Mouse (Mus musculus): ENCODE data around the gene M1ap.
A peak's percentile ranks its signal among the peaks of the same experiment; 100 is the strongest.

M1ap gene

GRCm38 (mm10) chr6:83038496-83039012 lies 91.9 kb downstream of the M1ap start:
- DNase-seq: peak; percentile 91 to 92

DNA sequence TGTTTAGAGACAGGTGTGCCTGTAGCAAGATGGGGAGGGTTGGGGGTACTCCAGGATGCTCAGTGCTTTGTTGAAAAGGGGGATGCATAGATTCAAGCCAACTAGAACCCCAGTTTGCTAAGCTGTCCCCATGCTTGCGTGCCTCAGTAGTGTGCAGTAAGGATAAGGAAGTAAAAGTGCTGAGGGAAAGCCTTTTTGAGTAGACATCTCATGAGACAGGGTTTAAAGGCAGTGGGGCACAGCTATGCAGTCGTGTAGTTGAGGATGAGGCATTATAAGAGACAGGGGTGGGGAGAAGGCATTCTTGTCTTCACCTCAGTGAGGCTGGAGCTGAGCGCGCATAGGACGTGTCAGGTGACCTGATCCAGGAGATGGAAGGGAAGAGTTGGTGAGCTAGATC lies 93.9 kb downstream of the M1ap start:
- DNase-seq: no peak

DNA sequence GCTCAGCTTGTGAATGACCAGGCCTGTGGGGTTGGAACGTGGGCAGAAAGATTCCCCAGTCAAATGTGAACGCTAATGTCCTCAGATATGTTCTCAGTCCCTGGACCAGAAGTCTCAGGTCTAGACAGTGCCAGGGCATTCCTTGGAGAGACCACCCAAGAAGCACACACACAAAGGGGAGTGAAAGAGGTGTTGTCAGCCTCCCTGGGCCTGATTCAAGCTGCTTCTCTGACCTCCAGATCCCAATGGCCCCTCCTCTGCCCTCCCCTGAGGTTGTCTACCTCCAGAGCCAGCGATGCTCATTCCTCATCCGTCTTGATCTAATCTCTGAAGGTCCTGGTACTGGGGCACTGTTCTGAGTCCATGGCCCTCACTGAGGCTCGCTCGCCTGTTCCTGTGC lies 96.9 kb downstream of the M1ap start:
- DNase-seq: no peak

DNA sequence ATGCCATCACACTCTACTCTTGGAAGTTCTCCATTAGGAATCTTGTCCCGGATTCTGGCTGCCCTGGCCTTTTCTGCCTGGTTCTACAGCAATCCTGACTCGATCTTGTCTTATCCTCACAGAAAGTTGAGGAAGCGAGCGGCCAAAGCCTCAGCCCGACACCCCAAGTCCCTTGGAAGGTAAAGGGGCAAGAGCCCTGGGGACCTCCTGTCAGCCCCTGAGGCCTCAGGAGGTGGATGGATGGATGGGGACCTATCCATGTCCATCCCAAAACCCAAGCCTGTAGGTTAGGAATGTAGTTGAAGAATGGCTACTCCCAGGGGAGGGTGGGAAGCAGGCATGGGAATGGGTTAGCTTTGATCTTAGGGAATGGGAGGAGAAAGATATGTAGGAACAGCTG lies 97.3 kb downstream of the M1ap start:
- no peak for DNase-seq

GRCm38 (mm10) chr6:83044742-83045141 lies 98.0 kb downstream of the M1ap start:
- no peak for DNase-seq

DNA sequence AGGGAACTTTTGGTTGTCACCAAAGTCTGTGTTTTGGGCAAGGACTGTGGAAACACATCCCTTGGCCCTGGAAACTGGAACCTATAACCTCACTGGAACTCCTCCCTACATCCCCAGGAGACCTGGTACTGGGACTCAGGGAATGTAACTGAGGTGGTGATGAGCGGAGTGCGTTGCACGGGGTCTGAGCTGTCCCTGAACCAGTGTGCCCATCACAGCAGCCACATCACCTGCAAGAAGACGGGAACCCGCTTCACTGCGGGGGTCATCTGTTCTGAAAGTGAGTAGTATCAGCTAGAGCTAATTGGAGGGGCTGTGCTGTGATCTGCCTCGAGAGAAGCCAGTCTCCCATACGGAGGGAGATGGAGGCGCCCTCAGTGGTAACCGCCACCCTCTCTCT lies 102.7 kb downstream of the M1ap start:
- no peak for DNase-seq

DNA sequence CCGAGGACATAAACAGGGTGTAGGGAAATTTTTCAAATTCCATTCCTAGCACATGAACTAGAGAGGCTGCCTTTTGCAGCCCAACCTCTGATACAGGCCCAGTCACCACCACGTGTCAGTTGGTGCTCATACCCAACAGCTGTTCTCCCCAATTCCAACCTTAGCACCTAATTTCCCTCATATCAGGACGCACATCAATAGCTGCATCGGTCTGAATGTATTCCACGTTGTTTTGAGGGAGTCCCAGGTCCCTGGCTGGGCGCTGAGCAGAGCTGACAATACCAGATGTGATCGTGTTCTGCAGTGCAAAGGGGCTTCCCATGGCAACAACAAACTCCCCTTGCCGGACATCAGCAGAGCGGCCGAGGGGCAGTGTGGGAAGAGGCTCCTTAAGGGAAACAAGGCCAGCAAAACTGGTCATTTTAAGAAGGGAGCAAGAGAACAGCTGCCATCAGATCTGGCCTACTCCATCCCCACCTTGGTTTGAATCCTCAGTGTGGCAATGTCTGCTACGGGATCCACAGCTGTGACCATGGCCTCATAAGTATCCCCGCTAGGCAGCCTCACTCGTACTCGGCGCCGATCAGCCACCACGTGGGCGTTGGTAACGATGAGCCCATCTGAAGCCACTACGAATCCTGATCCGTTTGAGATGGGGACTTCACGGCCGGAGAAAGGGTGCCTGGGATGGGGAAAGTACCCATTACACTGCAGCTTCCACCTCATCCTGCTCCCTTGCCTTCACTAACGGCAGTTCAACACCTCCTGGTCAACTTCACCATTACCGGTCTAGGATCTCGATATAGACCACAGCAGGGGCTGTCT lies 106.6 kb downstream of the M1ap start:
- peak in 1 of 2 experiments; percentile 46 for DNase-seq

GRCm38 (mm10) chr6:83054074-83054851 lies 107.6 kb downstream of the M1ap start, which contains the start of gene Aup1:
TSS of gene Aup1 (plus strand) at chr6:83054521.
- peak; percentile 97 to 98 for DNase-seq

DNA sequence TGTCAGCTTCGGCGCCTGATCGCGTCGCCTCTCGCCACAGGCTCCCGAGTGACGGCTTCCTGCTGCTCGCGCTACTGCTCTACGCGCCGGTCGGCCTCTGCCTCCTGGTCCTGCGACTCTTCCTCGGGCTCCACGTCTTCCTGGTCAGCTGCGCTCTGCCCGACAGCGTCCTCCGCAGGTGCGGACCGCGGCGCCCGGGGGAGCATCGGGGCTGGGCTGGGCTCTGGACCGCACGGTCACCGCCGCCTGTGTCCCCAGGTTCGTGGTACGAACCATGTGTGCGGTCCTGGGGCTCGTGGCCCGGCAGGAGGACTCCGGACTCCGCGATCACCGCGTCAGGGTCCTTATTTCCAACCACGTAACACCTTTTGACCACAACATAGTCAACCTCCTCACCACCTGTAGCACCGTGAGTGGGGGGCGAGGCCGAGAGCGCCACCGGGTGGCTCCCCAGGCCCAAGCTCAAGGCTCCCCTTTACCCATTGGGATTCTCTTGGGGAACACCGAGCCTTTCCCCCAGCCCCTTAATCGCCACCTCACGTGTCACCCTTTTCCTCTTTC lies 108.2 kb downstream of the M1ap start, which contains the start of gene Htra2:
Gene Htra2 (minus strand): TSS at position 403 of the 561 bp plus-strand sequence.
- no peak for DNase-seq

- DNase-seq: peak in 1 of 2 experiments; percentile 37
Measured at GRCm38 (mm10) chr6:83057790-83058189, 111.1 kb downstream of the M1ap start, which contains the start of gene Dqx1. TSS of gene Dqx1 (plus strand) at chr6:83057844.

DNA sequence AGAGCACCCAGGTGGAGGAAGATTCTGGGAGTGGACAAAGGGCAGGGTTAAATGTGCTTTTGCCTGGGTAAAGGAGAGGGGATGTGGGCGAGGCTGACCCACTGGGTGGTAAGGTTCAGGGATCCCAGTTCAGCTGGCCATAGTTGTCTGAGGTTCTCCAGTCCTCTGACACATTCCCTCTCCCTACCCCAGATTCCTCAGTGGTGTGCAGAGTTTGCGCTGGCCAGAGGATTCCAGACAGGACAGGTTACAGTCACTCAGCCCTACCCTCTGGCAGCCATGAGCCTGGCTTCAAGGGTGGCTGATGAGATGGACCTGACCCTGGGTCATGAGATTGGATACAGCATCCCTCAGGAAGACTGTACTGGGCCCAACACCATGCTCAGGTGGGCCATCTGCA lies 112.0 kb downstream of the M1ap start:
- DNase-seq: no peak

GRCm38 (mm10) chr6:83065995-83066394 lies 119.3 kb downstream of the M1ap start:
- no peak for DNase-seq

- DNase-seq: no peak
Measured at GRCm38 (mm10) chr6:83066441-83066840, 119.7 kb downstream of the M1ap start.

DNA sequence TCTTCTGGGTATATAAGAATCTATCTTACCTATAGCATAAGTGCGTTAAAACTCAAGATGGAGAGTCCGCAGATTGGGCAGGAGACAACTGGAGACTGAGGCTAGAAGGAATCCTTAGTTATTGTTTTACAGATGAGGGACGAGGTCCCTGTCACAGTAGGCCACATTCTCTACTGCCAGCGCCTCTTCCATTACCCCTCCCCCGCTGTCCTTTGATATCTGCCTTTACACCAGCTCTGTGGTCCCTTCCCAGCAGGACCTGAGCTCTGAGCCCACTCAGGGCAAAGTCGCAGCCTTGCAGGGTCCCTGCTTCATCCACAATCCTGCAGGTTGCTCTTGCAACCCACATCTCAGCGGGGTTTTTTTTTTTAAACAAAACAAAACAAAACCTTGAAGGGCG lies 121.5 kb downstream of the M1ap start:
- DNase-seq: no peak

DNA sequence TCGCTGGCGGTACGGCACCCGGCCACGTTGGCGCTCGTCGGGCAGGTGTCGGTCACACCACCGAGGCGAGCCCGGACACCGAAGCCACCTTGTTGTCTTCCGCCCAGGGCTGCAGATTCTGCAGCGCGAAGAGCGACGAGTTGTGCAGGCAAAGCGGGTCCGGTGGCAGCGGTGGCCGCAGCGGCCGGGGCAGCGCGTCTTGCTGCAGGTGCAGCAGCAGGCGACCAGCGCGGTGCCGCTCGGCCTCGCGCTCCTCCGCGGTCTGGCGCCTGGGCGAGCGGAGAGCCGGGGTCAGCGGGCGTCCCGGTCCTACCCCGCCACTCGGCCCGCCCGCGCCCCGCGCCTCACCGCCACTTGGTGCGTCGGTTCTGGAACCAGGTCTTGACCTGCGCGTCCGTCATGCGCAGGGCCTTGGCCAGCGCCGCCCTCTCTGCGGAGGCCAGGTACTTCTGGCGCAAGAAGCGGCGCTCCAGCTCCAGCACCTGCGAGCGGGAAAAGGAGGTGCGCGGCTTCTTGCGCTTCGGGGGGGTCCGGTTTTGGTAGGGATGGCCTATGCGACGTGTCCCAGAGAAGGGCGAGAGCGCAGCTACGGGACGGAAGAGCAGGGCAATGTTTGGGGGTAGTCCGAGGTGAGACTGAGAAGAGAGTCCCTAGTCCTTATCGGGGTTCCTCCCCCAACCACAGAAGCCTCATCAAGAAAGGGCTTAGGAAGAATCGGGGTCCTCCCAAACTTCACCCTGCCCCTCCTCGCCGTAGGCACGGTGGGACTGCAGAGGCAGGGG lies 122.2 kb downstream of the M1ap start:
- peak in 1 of 2 experiments; percentile 33 for DNase-seq

DNA sequence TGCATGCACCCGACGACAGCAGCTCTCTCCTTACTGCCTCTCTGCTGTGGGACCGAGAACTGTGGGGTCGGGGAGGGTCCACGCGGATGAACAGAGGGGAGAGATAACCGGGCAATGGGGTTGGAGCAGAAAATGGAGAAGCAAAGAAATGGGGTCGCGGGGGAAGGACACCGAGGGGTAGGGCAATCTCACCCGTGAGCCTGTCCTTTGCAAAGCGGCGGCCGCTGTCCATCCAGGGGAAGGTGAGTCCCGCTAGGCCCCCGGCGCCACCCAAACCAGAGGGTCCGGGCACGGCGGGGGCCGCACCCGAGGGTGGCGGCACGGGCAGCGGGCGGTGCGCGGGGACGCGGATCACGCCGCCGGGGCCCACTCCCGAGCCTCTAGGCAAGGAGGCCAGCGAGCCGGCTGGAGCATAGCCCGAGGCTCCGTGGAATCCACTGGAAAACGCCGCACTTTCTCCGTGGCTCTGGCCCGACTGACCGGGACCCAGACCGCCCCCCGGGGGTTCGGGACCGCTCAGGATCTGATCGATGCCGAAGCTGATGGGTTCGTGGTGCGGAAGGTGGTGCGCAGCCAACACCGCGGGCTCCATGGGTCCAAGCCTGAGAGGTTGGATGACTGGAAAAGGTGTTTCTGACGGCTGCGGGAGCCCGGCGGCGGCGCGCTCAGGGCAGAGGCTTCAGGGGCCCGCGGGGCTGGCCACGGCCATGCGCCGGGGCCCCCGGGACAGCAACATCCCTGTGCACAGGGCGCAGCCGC lies 123.0 kb downstream of the M1ap start:
- DNase-seq: peak; percentile 31 to 44

DNA sequence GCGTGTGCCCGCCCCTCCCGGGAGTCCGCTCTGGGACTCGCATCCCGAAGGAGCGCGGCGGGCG lies 123.4 kb downstream of the M1ap start, which contains the start of gene Tlx2:
Gene Tlx2 (minus strand): TSS at position 47 of the 64 bp plus-strand sequence.
- DNase-seq: no peak

DNA sequence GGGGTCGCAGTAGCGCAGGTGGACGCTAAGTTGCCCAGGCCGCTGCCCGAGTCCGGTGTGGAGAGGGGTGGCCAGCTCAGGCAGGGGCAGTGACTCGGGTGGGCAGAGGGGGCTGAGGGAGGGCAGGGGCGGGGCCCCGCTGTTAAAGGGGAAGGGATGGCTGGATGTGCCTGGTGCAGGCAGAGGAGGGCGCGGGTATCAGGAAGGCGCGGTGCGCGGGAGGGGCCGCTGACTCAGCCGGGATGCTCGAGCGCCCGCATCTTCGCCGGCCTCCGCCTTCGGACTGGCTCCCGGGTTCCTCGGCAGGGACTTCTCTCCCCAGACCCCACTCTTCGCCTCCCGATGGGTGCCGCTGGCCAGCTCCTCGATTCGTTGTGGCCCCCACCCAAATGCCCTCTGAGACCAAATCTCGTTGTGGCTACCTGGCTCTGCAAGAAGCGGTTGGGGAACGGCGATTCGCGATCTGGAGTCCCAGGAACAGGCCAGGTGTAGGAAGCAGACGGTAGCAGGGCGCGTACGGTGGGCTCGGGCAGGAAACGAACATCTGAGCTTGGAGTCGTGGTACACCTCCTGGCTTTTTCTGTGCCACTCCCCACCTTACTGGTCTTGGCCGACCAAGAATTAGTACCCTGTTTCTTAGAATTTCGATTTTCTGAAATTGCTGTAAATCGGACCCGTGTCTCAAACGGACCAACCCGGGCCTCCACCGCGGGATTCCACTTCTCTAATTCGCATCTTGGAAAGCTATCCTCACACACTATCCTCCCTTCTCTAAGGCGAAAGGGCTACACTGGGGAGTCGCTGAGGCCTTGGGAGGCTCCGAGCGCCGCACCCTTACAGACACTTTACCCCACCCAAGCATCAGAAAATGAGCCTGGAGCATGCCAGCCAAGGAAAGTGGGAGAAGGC lies 123.9 kb downstream of the M1ap start:
- DNase-seq: peak; percentile 48 to 78

DNA sequence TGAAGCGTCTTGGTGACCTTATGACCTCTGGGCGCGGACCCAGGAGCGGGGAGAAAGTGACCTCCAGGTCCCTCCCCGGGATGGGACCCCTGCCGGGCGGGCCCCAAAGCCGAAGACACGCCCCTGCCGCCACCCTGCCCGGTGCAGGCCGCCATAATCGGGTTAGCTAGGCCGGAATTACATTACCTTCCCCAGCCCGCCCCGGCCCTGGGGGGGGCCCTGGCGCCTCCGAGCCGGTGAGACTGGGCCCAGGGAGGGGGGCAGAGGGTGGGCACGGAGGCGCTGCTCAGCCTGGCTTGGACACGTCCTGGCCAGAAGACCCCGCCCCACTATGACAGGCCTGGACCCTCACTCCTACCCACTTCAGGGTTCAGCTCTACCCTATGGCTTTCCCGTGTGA lies 124.5 kb downstream of the M1ap start:
- peak in 1 of 2 experiments; percentile 25 for DNase-seq

DNA sequence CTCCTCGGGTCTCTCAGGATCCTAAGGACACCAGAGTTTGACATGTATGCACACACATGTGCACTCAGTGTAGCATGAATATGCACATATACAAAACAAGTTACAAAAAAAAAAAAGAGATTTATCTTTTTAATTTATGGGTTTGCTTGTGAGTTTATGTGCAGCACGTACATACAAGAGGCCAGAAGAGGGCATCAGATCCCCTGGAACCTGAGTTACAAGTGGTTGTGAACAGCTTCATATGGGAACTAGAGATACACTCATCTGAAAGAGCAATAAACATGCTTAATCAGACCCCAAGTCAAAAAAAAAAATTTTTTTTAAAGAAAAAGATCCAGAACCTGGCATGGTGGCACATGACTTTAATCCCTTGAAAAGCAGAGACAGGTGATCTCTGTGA lies 128.3 kb downstream of the M1ap start:
- no peak for DNase-seq
